Mouse (Mus musculus): ENCODE data around the gene Stk38. TPM values are rescaled to one million over a fixed set of nuclear protein-coding genes. Genes with fewer than 3 reads are reported as not detected.
A peak's percentile ranks its signal among the peaks of the same experiment; 100 is the strongest.
"Not testable (repeated sequence)": the region's sequence is repeated elsewhere in the genome, so short reads cannot be mapped to it uniquely, and the experiment has no call there.

Stk38 gene
- total and polyA plus RNA-seq, 3 experiments: 14.4 to 290 (median 49.3) TPM

DNA sequence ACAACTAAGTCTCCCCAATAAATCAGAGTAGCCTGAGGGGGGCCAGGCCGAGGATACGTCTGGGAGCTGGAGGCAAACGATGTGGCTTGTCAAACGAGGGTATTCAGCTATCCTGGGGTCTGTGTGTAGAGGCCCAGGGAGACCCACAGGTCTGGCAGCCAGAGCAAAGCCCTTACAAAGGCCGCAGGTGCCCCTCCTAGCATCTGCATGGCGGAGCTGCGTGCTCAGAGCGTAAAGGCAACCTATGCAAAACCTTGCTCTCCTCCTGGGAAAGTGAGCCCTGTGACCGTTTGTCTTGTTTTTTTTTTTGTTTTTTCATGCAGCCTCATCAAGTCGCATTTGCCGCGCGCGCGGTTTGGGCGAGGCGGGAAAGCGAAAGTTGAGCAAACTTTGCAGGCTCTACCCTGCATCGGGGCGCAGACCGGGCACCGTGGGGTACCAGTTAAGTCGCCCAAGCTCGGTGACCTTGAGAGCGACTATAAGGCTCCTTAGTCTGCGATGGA, 24.0 kb upstream of the Stk38 start (continued):
- no peak for TF ChIP-seq ZC3H11A (IDR thresholded peaks at IDR 0.05; ENCODE audit: low read depth, low read length)
- no peak for TF ChIP-seq CHD2 (IDR thresholded peaks at IDR 0.05; ENCODE audit: low read length)
- TF ChIP-seq NRF1 (IDR thresholded peaks at IDR 0.05; ENCODE audit: insufficient read depth, low read depth, low read length, poor library complexity, severe bottlenecking): no peak
- no peak for TF ChIP-seq TCF12 (IDR thresholded peaks at IDR 0.05; ENCODE audit: low read depth, low read length)
- peak; percentile 40; the same call in 1 of the 2 replicates for TF ChIP-seq KAT2A (conservative IDR thresholded peaks at IDR 0.05; ENCODE audit: low read depth, low read length)
- TF ChIP-seq MAZ (IDR thresholded peaks at IDR 0.05; ENCODE audit: low read depth, low read length): no peak

GRCm38 (mm10) chr17:29031085-29031711, 23.4 kb upstream of the Stk38 start:
- H3K9me3 ChIP-seq (replicated peaks; ENCODE audit: insufficient read depth, low read length); H3K27me3 ChIP-seq (ENCODE audit: control insufficient read depth in 1 of 2, insufficient read depth in 2 of 2, low read length in 2 of 2); H3K4me1 ChIP-seq (ENCODE audit: control insufficient read depth in 1 of 2, insufficient read depth in 2 of 2, low read length in 2 of 2): not testable (repeated sequence)
- H3K36me3 ChIP-seq (ENCODE audit: control insufficient read depth in 1 of 2, insufficient read depth in 2 of 2, low read length in 2 of 2): peaks cover 14 to 15% of the 10 kb centered on the region in 2 experiments
- peak overlapping the region; percentile 68 to 87 for H3K4me3 ChIP-seq (ENCODE audit: control insufficient read depth in 1 of 2, insufficient read depth in 1 of 2, low read depth in 2 of 2, low read length in 2 of 2)
- peak; percentile 61 for DNase-seq (ENCODE audit: low read depth, low spot score)
- H3K27ac ChIP-seq (ENCODE audit: control insufficient read depth, low read depth, low read length): peak overlapping the region; percentile 98
- H3K79me2 ChIP-seq (ENCODE audit: control insufficient read depth, insufficient read depth, low read length, poor library complexity): peaks cover 41% of the 10 kb centered on the region
- TF ChIP-seq TBP (IDR thresholded peaks at IDR 0.05; ENCODE audit: low read depth, low read length) (peak; percentile 96), MXI1 (IDR thresholded peaks at IDR 0.05; ENCODE audit: low read depth, low read length) (peak; percentile 60; the same call in 1 of the 2 replicates), ZNF384 (IDR thresholded peaks at IDR 0.05; ENCODE audit: low read depth, low read length) (0 out of 2 replicates have a peak, but pooled peaks have one; percentile 29), USF1 (IDR thresholded peaks at IDR 0.05; ENCODE audit: low read depth, low read length) (peak; percentile 44; the same call in 1 of the 2 replicates)
- H3K9ac ChIP-seq (ENCODE audit: control insufficient read depth, low read depth, low read length, poor library complexity, severe bottlenecking): peak overlapping the region; percentile 97

DNA sequence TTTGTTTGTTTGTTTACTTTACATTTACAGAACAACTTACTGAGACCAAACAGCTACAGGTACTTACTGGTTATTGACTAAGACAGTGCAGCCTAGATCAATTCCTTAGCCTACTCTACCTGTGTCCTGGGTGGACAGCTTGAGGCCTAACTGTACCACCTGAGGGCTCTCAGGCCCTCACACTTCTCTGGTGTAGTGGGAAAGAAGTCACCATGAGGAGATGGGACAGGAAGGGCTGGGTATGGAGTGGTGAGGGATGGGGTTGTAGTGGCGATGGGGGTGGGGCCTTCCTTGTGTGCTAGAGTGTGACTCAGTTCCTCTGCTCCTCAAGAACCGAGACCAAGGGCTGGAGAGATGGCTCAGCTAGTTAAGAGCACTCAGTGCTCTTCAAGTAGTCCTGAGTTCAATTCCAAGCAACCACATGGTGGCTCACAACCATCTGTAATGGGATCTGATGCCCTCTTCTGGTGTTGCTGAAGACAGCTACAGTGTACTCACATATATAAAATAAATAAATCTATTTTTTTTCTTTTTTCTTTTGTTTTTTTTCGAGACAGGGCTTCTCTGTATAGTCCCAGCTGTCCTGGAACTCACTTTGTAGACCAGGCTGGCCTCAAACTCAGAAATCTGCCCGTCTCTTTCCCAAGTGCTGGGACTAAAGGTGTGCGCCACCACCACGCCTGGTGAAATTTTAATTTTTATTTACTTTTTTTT, 22.7 kb upstream of the Stk38 start:
- H3K4me3 ChIP-seq (ENCODE audit: control insufficient read depth in 1 of 2, insufficient read depth in 1 of 2, low read depth in 2 of 2, low read length in 2 of 2): no peak overlapping the region
- H3K9me3 ChIP-seq (replicated peaks; ENCODE audit: insufficient read depth, low read length): no peaks in the 10 kb centered on the region
- H3K27ac ChIP-seq (ENCODE audit: control insufficient read depth, low read depth, low read length): peak overlapping the region; percentile 40
- no peak overlapping the region for H3K9ac ChIP-seq (ENCODE audit: control insufficient read depth, low read depth, low read length, poor library complexity, severe bottlenecking)
- DNase-seq (ENCODE audit: low read depth, low spot score): peak; percentile 79
- peaks cover 35% of the 10 kb centered on the region for H3K79me2 ChIP-seq (ENCODE audit: control insufficient read depth, insufficient read depth, low read length, poor library complexity)
- peaks cover 0 to 1% of the 10 kb centered on the region in 2 experiments; a peak in 1 of 4 replicates for H3K4me1 ChIP-seq (ENCODE audit: control insufficient read depth in 1 of 2, insufficient read depth in 2 of 2, low read length in 2 of 2)
- TF ChIP-seq RCOR1 (IDR thresholded peaks at IDR 0.05; ENCODE audit: low read depth, low read length): no peak
- peak; percentile 85 for TF ChIP-seq MYC (IDR thresholded peaks at IDR 0.05; ENCODE audit: low read depth, low read length)
- TF ChIP-seq ZMIZ1 (IDR thresholded peaks at IDR 0.05; ENCODE audit: low read depth, low read length): no peak
- peak; percentile 89 for TF ChIP-seq TBP (IDR thresholded peaks at IDR 0.05; ENCODE audit: low read depth, low read length)
- no peak for TF ChIP-seq ETS1 (IDR thresholded peaks at IDR 0.05; ENCODE audit: low read depth, low read length)
- no peak for TF ChIP-seq UBTF (IDR thresholded peaks at IDR 0.05; ENCODE audit: borderline replicate concordance, insufficient read depth, low read depth, low read length)
- no peak for TF ChIP-seq SIN3A (IDR thresholded peaks at IDR 0.05; ENCODE audit: low read length)
- TF ChIP-seq MAFK (IDR thresholded peaks at IDR 0.05; ENCODE audit: borderline replicate concordance, low read depth, low read length): no peak
- TF ChIP-seq NRF1 (IDR thresholded peaks at IDR 0.05; ENCODE audit: insufficient read depth, low read depth, low read length, poor library complexity, severe bottlenecking): no peak
- TF ChIP-seq BHLHE40 (IDR thresholded peaks at IDR 0.05; ENCODE audit: borderline replicate concordance, low read depth, low read length): no peak
- TF ChIP-seq HCFC1 (IDR thresholded peaks at IDR 0.05; ENCODE audit: low read depth, low read length): no peak
- TF ChIP-seq ZNF384 (IDR thresholded peaks at IDR 0.05; ENCODE audit: low read depth, low read length): peak; percentile 63
- TF ChIP-seq MAX (IDR thresholded peaks at IDR 0.05; ENCODE audit: low read length): peak; percentile 38; the same call in 1 of the 2 replicates
- peak; percentile 12 to 42 (median 12); a peak in 2 of 6 replicates for TF ChIP-seq CTCF (IDR thresholded peaks at IDR 0.05 in 2 of 3, conservative IDR thresholded peaks at IDR 0.05 in 1 of 3; ENCODE audit: control insufficient read depth in 1 of 3, insufficient read depth in 1 of 3, low read depth in 2 of 3, low read length in 3 of 3, poor library complexity in 1 of 3, severe bottlenecking in 1 of 3)
- TF ChIP-seq NELFE (IDR thresholded peaks at IDR 0.05; ENCODE audit: low read depth, low read length): no peak
- peaks cover 8 to 12% of the 10 kb centered on the region in 2 experiments for H3K36me3 ChIP-seq (ENCODE audit: control insufficient read depth in 1 of 2, insufficient read depth in 2 of 2, low read length in 2 of 2)
- H3K27me3 ChIP-seq (ENCODE audit: control insufficient read depth in 1 of 2, insufficient read depth in 2 of 2, low read length in 2 of 2): no peaks in the 10 kb centered on the region
